Mouse (Mus musculus): ENCODE results near the gene Snx25.

Gene Snx25

DNA sequence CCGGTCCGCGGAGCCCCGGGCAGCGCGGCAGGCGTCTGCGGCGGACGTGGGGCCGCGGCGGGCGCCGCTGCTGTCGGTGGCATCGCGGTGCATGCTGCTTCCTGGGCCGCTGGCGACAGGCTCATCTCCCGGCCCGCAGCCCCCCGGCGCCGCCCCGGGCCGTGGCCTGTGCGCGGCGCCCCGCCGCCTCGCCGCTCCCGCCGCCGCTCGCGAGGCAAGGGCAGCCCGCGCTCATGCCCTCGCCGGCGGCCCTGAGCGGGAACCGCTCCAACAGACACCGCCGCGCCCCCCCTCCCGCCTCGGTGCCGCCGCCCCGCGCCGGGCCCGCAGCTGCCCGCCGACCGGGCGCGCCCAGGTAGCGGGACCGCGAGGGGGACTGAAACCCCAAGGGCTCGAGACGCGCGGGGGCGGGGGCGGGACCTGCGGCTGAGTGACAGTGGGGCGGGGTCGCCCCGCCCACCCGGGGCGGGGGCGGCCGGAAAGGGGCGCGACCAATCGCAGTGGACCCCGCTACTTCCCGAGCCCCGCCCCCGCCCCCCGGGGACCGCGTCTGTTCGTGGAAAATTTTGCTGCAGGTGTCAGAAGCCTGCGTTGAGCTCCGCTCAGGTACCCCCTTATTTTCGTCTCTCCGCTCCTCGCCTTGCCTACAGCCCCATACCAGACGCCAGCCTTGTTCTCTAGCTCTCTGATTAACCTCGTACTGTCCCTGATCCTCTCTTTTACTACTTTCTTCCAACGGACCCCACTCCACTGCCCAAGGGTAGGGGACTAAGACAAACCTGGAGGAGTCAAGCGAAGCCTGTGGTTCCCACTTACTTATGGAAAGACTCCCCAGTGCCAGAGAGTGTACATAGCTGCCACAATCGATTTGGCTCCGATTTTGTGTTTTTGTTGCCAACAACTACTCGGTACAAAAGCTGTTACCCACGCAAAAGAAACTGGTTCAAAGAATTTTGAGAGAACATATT lies at the start of gene Snx25:
Snx25 (minus strand) TSS at position 96 of the 968 bp plus-strand sequence.
- DNase-seq (ENCODE audit: low read depth, low spot score) = peak; percentile 71

DNA sequence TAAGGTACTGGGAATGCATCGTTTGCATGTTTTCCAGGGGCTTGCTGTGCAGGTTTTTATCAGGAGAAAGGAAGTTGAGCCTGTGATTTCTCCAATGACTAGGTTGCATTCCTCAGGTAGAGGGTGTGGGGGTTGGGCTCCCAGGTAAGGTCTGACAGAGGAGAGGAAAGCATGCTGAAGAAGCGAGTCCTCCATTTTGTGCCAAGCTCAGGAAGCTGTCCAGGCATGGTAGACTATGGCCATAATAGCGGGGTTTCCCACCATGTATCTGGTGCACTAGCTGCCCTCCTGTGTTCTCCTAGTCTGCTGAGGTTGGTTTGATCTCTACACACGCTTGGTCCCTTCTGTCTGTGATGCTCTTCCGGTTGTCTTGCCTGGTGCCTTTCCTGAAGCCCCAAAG lies 45.7 kb upstream of the Snx25 start:
- DNase-seq (ENCODE audit: low read depth, low spot score) = no peak

DNA sequence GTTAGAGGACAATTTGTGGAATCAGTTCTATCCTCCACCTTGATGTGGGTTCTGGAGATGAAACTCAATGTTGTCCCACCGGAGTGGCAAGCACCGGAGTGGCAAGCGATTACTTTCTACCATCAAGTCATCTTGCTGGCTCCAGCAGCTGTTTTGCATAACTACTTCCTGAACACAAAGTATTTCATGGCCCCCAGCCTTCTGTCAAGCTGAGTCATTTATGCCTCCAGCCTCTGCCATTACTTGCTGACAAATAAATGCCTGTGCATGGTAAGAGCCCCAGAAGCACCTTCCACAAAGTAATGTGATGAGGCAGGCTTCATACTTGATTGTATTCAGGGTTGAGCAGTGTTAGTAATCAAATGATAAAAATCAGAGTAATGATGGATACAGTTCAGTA lies 44.9 kb upstream of the Snx25 start:
- DNase-seq (ENCODE audit: low read depth, low spot score) = no peak

DNA sequence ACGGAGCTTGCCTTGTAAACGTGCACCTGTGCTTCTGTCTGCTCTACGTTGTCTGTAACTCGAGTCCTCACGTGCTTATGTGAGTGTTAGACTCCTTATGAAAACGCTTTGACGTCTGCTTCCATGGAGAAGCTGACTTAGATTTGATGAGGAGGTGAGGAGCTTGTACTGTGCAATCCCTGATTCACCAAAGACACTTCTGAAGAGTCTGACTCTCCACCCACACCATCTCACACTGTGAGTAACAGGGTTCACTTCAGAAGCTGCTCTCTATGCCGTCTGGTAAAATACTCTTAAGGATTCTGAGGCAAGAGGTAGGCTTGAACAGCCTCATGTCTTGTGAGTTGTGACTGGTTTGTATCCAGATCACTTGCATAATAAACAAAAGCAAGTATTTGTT lies 41.1 kb upstream of the Snx25 start:
- DNase-seq (ENCODE audit: low read depth, low spot score) = no peak

DNA sequence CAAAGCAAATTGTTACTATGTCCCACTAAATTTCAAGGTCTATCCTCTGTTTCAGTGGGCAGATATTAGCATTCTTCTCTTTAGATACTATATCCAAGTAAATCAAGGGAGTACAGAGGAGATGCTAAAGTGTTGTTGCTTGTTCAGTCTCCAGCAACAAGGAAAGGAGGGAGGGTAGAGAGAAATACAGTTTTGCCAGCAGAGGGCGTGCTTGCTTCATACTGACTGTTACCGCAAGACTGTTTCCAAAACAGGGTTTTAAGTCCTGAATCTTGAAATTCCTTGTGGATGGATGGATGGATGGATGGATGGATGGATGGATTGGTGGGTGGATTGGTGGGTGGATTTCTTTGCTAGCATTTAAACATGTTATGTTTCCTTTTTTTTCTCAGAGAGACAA lies 33.4 kb upstream of the Snx25 start:
- DNase-seq (ENCODE audit: low read depth, low spot score) = peak; percentile 70

DNA sequence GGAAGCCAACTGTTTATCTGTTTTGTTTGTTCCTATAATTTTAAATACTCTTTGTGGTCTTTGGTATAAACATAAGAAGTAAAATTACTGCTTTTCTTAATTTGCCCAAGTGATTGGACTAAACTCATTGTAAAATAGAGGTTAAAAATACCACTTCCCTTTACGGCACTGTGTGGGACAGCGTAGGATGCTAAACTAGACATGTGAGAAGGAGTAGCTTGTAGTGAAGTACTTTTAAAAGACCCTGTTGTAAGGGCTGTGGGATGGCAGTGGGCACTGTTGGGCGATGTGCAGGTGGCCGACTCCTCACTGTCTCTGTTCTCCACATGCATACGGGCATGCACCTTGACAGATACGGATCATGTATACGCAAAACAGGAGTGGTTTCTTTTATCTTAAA lies 28.2 kb upstream of the Snx25 start:
- peak; percentile 27 for DNase-seq (ENCODE audit: low read depth, low spot score)

DNA sequence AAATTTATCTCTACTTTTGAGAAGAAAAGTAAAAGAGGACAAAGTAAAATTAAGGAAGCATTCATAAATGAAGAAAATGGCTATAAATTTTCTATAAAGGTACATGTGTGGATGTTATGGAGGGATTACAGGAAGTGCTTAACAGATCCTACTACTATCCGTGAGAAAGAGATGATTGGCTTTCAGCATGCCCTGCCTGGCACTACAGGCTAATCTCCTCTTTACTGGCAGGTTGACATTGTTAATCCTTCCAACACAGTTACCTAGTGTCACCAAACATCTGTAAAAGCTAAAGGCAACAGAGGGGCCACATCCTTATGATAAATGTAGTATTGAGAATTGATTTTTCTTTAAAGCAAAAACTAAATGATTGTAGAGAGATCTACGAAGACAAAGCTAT lies 21.7 kb upstream of the Snx25 start:
- DNase-seq (ENCODE audit: low read depth, low spot score) = no peak

DNA sequence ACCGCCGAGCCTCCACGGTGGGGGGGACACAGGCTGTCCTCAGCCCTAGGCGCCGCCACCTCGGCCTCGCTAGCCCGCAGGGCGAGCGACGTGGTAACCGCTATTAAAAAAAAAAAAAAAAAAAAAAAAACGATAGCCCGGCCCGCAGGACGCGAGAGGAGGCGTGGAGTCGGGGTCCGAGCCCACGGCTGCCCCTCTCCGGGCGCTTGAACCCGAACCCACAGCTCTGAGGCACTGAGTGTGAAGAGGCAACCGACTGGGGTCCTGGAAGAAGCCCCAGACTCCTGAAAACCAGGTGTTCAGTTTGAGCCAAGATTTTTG lies 11.9 kb upstream of the Snx25 start:
- DNase-seq (ENCODE audit: low read depth, low spot score) = no peak

DNA sequence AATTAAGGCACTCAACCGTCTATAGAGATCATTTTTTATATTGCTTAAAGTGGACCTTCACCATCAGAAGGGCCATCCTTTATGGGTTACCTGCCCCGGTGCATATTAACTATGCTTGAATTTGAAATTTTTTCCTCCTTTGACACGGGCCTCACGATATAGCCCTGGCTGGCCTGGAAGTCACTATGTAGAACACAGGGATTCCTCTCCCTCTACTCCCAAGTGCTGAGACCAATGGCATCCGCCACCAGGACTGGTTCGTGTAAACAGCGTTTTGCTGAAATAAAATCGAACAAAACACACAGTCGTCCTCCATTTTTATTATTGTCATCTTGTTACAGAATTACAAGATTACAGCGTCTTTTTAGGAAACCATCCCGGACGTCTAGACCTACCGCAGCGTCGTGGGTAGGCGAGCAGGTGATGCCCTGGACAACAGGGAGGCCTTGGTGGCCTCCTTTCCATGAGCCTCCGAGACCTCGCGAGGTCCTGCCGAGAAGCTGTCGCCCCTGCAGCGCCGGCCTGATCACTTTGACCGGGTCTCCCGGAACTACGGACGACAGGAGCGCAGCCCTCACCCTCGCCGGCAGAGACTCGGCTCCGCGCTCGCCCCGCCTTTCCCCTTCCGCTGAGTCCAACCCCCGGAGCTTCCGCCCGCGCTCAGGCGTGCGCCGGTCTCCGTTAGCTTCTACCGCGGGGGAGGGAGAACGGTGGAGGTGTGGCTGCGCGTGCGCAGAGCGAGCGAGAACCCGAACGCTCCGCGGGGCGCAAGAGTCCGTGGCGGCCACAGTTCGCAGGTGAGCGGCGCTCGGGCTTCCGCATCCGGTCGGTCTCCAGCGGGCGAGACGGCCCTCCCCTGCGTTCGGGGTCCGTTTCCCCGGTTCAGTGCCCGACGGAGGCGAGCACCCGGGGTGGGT lies 11.3 kb upstream of the Snx25 start:
- peak; percentile 93 for DNase-seq (ENCODE audit: low read depth, low spot score)

DNA sequence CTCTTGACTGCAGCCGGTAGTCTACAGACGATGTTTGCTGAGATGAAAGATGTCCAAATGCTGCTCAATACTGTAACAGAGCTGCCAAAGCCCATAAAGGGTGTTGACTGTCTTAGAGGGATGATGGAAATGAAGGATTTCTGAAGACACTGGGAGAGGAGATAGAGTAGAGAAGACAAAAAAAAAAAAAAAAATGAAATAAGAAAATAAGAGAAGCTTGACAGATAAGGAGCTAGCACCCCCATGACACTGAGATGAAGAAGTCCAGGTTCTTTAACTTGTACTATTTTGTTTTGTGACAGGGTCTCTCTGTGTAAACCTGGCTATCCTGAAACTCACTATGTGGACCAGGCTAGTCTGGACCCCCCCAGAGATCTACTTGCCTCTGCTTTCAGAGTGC lies 1.1 kb upstream of the Snx25 start:
- no peak for DNase-seq (ENCODE audit: low read depth, low spot score)

DNA sequence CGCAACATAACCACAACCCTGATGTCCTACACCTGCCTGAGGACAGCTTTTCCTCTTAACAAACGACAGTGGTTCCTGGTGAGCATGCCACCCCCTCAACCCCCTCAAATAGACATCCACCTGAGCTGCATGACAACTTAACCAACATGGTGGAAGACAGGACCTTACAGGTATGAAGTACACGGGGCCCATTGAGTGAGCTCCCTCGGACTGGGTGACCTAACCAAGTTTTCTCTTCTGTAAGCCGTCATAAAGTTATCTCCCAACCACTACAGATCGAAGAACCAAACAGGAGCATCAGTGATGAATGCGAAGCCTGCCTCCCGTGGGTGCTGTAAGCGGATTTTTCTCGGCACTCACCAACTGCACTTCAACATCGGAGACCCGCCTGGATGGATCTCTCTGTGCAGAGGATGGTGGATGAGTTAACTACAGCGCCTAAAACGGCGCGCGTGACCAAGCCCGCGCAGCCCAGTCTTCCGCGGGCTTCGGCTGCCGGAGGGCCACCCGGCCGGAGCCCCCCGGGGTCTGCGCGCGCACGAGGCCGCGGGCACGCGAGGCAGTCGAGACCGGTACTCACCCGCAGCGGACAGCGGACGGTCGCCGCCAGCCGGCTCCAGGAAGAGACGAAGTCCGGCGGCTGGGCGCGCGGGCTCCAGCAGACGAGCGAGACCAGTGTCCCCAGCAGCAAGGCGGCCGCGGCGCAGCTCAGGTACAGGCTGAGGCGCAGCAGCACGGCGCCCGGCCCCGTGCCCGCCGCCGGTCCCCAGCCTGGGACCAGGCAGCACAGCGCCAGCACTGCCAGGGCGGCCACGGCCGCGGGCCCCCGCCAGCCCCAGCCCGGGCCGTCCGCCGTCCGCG lies 527 bp downstream of the Snx25 start, which contains the start of gene Cfap97:
Cfap97 (plus strand) TSS at position 570 of the 861 bp plus-strand sequence.
- no peak for DNase-seq (ENCODE audit: low read depth, low spot score)

DNA sequence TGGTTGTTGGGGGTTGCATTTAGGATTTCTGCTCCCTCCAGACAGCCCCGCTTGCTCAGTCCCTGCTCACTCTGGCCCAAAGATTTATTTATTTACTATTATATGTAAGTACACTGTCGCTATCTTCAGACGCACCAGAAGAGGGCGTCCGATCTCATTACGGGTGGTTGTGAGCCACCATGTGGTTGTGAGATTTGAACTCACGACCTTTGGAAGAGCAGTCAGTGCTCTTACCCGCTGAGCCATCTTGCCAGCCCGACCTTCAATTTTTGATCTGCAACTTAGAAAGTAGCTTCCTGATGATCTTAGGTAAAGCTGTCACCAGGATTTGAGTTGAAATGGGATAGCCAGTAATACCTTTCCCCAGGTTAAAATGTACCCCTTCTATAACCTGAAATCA lies 2.2 kb downstream of the Snx25 start:
- DNase-seq (ENCODE audit: low read depth, low spot score) = no peak

DNA sequence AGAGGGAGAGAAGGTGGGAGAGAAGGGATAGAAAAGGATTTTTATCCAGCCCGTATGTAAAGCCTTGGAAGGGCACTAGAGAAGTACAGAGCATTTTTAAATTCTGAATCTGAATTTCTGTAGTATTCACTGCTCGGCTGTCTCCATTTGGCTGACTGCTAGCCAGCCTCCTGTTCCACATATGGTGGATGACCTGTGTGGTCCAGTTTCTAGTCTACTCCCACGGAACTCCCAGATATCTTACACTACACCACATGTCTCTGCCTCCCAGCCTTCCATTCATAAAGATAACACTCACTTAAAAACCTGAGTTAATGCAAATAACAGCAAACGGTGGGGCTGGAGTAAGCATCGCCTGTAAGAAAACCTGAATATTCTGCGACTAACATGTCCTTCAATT lies 2.7 kb downstream of the Snx25 start:
- no peak for DNase-seq (ENCODE audit: low read depth, low spot score)

DNA sequence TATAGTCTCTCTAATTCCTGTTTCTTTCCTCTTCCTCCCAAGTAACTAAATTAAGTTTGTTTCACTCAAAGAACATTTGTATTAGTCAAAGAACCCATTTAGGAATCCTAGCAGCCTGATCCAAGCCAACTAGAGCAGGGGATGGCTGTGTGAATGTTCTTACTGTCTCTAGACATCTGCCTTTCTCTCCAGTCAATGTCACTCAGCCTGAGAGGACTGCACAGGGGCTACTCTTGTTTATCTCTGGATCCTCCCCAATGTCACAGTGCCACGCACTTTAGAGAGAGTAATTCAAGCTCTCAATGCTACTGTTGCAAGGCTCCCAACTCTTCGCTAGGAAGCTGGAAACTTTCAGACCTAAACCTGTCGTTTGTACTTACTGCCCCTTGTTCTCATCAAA lies 5.8 kb downstream of the Snx25 start:
- no peak for DNase-seq (ENCODE audit: low read depth, low spot score)

DNA sequence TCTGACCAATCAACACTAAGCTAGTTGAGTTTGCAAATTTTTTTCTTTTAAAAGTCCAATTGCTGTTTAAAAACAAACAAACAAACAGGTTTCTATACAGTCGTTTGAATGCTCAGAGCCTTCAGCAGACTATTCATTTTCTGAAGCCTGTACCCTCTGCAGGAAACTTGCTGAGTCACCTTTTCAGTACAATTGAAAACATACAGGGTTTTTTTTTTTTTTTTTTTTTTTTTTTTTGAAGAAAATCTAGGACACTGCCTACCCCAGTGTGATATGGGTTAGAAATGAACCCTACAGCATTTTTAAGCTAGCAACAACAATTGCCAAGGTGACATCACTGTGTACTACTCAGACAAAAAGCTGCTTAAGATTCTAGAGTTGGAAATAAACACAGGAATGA lies 8.0 kb downstream of the Snx25 start:
- DNase-seq (ENCODE audit: low read depth, low spot score) = no peak

DNA sequence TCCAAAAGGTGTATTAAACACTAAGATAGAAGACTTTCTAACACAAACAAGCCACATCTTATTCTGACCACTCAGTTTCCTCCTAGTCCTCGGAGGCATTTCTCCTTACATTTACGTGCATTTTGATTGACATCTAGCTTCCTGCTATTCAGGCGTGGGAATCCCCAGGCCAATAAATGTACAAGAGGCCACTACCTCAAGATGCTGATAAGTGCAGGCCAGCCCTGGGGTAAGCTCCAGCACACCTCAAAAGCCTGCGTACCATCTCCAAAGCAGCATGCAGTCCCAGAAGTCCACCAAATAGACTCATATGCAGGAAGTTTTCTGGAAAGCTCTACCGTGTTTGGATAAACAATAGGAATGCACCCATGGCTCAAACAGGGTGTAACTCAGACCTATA lies 8.5 kb downstream of the Snx25 start:
- DNase-seq (ENCODE audit: low read depth, low spot score) = no peak

DNA sequence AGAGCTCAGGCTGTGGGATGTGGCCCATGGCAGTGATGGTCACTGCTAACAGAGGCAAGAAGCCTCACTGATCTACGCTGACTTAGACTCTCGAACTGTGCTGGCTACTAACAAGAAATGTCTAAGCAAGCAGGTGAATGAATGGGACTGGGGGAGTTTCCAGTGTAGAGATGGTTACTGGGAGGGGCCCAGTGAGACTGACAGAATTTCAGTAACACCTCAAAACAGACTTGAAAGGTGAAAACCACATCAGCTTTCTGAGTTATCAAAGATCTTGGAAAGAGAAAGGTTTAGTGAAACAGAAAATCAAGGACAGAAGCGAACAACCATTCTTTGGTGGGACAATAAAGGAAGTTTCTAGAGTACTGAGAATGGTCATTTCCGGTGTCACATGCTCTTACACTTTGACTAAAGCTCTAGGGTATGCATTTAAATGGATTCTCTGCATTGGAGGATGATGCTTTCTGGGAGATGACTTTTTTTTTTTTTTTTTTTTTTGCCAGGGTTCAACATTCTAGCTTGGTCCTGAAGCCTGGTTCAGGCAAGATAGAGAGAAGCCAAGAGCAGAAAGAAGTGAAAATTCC lies 9.4 kb downstream of the Snx25 start:
- DNase-seq (ENCODE audit: low read depth, low spot score) = no peak

DNA sequence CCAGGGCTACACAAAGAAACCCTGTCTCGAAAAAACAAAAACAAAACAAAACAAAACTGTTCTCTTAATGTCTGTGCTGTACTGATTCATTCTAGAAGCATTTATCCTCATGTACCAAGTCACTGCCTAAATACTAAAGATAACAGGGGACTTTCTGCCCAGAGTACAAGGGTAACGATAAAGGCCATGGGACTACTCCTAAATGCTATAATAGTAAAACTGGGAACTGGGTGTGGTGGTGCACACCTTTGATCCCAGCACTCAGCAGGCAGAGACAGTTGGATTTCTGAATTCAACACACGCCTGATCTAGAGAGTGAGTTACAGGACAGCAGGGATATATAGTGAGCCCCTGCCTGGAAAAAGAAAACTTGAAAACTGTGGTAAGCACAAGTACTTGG lies 10.3 kb downstream of the Snx25 start:
- no peak for DNase-seq (ENCODE audit: low read depth, low spot score)

DNA sequence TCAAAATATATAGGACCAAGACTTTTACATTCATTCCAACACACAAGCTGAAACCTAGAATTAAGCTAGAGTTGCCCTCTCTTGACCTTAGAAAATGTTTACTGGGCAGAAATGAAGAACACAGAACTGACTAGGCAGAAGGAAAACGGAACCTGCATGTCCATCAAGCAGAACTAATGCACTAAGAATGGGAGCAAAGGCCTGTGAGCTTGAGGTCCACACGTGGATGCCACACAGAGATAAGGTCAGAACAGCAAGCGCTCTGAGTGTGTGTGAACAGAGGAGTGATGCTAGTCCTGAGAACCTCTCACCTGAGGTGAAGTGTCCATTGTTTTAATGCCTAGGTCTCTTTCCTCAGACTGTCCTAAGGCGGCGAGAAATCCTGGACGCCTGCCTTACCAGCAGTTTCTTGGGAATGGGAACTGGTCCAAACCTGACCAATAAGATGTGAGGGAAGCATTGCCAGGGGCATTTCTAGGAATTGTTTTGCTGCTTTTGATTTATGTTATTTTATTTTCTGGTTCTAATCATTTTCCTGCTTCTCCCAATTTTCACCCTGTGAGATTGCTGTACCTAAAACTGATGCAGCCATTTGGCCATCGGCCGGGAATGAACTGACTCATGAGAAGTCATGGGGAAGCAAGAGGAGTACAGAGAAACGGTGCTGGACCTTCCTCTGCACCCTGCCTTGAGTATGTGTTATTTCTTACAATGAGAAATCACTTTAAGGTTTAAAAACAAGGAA lies 11.4 kb downstream of the Snx25 start:
- DNase-seq (ENCODE audit: low read depth, low spot score) = no peak

DNA sequence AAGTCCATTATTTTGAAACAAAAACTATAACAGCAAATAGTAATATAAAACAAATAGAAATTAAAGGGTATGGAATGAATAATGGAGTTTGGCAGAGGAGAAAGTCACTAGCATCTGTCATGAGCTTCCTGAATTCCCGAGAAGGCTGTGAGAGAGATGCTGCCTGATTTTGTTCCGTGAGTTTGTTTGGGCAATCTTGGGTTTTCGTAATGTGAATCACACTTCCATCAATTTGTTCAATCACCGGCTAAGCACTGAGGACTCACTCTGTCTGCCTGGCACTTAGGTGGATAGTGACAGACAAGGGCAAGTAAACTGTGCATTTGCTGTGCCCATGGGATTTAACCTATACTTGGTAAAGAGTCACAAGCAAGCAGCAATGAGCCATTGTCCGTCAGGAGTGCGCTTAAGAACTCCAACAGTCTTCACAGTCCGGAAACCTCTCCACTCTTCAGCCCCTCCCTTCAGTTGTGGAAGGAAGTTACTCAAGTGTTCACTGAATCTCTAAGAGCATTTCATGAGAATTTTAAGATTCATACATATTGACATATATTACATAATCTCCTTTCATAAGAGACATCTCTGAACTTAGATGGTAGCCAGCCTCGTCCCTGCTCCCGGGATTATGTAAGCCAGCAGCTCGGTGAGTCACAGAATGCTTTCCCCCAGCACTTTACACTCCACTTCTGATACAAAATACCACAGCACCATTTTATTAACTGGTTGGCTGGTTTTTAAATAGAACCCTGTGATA lies 13.9 kb downstream of the Snx25 start:
- DNase-seq (ENCODE audit: low read depth, low spot score) = peak; percentile 62

Measured in telencephalon, adult 2 months (tissue).